Mouse (Mus musculus) monocyte, adult 2 months (primary cell): ENCODE measurements around the gene Bag3.
"Not testable (repeated sequence)": the region's sequence is repeated elsewhere in the genome, so short reads cannot be mapped to it uniquely, and the experiment has no call there.

Source experiments
- DNase-seq, 2 experiments: peaks; one replicate each; pipeline ENCODE4 v3.0.0; 2022; ENCODE audit warnings: low spot score in 2 of 2, low read depth in 1 of 2

Bag3 gene

DNA sequence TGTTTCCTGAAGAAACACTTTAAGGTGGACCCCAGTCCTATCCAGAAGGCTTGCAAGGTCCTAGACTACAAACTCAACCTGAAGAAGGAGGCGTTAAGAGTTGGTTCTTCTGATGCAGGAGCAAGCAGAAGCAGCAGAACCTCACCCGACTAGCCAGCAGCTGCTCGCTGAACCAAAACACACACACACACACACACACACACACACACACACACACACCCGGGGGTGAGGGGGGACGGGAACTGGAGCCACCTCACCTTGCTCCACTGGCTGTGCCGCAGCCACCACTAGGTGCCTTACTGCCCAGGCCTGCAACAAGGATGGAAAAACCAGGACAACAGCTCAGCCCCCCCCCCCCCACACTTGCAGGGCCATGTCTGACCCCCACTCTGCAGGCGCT, 42.9 kb downstream of the Bag3 start:
- no peak for DNase-seq

DNA sequence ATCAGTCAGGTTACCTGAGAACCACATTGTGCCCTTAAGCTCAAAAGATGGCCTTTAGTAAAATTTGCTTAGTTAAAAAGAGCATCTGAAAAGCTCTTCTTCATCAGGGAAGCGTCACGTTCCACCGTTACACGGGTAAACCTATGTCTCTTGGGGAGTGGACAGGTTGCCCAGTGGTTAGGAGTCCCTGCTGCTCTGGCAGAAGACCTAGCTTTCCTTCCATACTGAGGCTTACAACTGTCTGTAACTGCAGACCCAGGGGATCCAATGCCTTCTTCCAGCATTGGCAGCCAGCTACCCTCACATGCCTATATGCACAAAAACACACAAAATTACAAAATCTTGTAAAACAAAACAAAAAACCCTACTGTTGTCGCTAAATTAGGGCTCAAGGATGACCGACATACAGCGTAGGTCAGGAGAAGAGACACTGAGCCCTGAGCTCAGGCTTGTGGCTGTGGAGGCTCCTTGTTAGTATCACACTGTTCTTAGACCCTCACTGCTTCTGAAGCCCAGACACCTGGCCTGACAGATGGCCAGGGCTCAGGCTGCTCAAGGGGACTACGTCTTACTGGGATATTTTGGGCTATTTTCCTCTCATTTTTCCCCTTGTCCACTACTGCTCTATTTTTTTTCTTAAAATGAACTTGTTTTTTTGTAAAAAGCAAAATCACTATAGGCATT, 44.3 kb downstream of the Bag3 start:
- no peak for DNase-seq

DNA sequence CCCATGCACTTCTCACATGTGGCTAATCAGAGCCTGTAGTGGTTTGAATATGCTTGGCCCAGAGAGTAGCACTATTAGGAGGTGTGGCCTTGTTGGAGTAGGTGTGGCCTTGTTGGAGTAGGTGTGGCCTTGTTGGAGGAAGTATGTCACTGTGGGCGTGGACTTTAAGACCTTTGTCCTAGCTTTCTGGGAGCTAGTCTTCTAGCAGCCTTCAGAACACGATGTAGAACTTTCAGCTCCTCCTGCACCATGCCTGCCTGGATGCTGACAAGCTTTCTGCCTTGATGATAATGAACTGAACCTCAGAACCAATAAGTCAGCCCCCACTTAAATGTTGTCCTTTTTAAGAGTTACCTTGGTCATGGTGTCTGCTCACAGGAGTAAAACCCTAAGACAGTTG, 46.0 kb downstream of the Bag3 start:
- peak; percentile 33 to 40 for DNase-seq

DNA sequence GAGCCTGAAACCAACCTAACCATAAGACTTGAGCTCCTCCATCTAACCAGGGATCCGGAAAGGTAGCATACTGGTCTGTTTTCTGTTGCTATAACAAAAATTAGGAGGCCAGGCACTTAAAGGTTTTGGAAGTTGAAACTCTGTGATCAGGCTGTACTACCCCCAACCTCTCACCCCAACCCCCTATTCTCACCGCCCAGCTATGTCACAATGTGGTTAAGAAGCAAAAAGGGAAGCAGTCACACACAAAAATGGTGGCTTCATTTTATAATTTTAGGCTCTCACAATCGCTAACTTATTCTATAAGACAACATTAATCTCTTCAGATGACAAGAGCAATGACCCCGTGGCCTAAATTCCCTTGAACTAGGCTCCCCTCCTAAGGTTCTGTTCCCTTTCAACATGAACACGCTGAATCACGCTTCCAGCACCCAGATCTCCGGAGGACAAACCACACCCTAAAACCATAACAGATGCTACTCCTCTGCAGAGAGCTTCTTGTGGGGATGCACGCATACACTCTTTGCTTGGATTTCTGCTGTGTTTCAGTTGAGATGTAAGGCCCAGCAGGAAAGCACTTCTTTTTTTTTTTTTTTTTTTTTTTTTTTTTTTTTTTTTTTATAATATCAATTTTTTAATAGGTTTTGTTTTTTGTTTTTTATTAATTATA, 46.7 kb downstream of the Bag3 start:
- DNase-seq: peak; percentile 7 to 21

DNA sequence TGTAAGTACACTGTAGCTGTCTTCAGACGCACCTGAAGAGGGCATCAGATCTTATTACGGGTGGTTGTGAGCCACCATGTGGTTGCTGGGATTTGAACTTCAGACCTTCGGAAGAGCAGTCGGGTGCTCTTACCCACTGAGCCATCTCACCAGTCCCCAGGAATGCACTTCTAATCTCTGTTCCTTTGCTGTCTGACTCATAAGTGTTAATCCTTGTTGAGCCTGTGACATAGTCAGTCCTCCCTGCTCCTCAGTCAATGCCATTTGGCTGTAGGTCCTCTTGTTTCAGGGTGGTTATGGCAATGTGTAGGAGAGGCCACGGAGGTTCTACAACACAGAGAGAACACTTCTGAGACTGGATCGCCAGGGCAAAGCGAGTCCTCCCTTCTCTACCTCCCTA, 47.2 kb downstream of the Bag3 start:
- DNase-seq: not testable (repeated sequence)

DNA sequence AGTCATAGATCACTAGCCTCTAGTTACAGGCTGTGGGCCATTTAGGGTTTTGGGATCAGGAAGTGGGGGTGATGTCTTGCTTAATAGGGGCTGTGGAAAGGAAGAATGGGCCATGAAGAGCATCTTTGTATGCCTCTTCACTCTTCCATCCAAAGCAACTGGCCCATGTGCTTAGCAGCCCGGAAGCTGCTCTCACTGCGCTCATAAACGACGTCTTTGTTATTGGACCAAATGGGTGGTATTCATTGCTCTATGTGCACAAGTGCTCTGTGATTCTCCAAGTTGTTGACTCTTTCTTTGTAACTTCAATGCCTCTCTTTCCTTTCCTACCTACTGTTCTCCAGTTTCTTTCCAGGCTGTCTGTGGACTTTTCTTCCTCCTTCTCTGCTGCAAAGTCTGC, 48.6 kb downstream of the Bag3 start:
- no peak for DNase-seq

DNA sequence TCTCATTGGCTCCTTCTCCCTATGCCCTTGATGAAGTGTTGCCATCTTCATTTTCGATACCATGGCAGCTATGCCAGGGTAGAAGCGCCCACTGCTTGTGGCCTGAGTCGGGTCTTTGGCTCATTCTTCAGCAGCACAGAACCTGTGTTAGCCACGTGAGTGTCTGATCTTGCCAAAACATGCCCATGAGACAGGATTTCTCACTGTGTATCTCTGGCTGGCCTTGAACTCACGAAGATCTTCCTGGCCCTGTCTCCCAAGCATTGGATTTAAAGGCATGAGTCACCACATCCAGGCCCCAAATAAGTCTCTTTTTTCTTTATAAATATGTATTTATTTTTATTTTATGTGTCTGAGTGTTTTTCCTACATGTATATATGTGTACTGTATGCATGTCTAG, 51.8 kb downstream of the Bag3 start:
- DNase-seq: no peak

DNA sequence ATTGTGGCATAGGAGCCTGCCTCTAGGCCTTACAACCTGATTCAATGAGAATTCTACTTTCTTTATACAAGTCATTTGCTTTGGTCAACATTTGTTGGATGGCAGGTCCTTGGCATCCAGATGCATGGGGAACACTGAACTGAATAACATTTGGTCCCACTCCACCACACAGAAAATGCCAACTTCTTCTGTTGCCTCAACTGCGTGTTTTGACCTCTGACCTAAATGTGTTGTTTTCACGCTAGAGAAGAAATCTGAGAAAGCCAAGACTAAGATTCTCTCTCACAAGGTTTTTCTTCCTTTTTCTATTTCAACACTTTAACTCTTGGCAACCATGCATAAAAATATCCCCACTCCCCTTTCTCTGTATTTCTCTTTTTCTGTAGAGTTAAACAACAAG, 52.4 kb downstream of the Bag3 start:
- no peak for DNase-seq

DNA sequence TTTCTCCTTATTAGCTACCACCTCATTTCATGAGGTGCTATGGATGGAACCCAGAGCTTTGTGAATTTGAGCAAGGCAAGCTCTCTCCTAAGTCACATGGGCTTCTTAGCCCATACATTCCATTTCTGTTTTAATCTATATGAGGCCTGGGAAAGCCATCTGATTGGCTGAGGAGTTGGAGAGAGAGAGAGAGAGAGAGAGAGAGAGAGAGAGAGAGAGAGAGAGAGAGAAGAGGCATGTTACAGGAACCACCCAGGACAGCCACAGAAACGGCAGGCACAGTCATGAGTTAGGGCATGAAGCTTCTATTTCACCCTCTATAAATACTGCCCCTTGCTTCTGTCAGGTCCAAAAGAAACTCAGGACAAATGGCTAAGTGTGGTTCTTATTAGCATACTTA, 54.2 kb downstream of the Bag3 start:
- no peak for DNase-seq

DNA sequence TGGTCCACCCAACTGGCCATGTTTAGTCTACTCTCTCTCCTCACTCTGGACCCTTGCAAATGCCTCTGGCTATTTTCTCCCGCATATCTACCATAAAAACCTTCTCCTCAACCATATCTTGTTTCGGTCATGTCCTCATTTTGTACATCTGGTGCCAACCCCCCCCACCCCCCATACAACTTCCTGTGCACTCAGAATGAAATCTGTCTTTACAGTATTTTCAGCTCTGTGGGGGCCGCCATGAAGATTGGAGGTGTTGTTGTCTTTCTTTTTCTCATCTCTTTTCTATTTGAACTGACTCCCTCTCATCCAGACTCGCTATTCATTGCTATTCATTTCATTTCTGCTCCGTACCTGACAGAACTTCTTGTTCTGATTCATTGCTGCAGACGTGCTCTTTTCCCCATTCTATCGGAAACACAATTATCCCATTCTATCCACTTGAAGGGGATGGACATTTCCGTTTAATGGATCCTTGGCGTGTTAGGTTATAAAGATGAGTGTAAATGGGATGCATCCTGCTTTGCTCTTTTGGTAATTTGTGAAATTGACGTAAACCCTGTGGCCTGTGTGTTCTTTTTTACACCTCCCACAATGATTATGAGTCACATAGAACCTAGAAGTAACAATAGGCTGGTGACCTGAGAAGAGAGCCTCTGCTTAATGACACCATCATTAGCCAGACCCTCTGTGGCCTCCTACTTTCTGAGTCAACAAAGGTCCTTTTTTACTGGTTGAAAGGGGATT, 55.0 kb downstream of the Bag3 start:
- DNase-seq: no peak

DNA sequence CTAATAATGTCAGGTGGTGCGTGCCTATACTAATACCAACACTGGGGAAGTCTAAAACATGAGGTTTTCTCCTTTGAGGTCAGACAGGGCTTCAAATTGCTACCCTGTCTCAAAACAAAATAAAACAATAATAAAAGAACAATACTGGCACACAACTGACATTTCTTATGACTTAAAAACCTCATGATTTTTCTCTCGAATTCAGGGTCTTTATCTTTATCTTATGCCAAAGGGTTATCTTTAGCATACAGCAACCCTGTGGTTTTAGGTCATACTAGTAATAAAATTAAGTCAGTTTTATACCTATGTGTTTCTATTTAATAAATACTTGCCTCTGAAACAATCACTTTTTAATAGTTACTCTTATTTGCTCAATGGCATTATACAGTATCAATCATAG, 56.0 kb downstream of the Bag3 start:
- DNase-seq: no peak

DNA sequence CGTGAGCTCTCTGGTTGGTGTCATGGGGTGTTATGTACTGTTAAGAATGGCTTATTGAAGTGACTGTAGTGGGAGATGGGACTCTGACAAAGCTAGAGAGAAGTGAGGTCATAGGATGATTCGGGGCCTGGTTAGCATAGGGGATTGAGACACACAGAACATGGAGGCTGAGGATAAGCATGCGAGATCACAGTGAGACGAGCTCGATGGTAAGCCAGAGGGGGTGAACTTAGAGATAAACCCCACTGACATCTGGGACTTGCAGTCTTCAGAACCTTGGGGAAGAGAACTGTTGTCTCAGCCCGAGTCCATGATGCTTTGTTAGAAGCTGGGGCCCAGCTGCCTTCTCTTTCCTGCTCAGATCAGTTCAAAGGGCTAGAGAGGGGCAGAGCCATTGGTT, 56.9 kb downstream of the Bag3 start:
- DNase-seq: no peak

DNA sequence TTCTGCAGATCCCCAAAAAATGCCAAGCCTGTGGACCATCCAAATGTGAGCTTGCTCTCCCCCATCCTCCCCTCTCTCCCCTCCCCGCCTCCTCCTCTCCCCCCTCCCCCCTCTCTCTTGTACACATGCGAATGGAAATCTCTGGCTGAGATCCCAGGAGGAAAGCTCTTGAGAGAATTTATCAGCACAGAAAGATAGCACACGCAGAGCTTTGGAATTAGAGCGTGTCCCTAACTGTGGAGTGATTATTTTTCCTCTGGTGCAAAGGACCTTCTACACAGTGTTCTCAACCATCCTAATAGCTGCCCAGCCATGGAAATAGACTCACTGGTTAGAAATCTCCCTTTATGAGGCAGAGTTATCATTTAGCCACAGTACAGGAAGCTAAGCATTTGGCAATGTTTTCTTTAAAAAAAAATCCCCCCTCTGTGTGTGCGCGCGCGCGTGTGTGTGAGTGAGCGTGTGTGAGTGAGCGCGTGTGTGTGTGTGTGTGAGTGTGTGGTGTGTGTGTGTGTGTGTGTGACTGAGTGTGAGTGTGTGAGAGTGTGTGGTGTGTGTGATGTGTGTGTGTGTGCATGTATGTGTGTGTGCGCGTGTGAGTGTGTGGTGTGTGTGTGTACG, 58.6 kb downstream of the Bag3 start:
- no peak for DNase-seq

DNA sequence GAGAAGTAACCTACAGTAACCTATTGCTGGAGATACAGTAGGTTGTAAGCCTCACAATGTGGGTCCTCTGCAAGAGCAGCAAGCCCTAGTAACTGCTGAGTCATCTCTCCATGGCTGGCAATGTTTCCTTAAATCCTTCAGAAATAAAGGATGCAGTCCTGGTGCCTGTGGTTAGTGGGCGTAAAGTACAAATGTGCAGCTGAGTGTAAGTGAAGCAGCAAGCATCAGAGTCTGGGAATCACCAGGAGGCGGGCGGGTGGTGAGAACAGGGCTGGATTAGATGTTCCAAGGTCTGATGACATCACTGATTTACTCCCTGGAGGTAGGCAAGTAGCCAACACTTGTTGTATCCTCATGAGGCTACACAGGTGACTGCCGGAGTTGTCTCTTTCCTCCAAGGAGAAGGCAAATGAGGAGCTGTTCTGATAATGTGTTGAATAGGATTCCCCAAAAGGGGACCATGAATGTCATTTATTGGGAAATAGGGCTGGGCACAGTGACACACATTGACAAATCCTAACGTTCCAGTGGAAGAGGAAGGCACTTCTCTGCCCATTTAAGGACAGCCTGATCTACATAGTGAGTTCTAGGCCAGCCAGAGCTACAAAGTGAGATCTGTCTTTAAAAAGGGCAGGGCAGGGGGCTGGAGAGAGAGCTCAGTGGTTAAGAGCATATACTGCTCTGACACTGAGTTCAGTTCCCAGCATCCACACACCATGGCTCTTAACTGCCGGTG, 60.0 kb downstream of the Bag3 start:
- DNase-seq: no peak

DNA sequence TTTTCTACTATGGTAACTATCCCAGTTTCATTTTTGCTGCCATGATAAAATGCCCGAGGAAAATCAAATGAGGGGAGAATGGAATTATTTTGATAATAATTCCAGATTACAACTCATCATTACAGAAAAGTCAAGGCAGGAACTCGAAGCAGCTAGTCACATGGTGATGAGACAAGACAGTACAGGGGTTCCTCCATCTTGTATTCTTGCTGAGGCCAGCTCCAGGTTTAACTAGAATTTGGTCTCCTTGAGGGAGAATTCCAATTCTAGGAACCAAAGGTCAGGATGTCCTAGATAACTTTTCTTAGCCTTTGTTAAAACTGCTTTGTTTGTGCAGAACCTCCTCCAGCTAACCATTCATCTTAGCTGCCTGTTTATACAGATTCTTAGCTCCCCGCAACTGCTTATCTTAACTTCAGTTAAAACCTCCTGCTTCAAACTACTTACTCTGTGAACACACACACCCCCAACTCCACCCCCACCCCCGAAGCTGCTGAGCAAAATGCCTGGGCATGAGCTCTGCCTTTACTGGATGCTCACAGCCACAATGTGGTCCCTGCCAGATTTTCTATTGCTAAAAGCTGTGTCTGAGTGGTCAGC, 64.0 kb downstream of the Bag3 start:
- DNase-seq: no peak

DNA sequence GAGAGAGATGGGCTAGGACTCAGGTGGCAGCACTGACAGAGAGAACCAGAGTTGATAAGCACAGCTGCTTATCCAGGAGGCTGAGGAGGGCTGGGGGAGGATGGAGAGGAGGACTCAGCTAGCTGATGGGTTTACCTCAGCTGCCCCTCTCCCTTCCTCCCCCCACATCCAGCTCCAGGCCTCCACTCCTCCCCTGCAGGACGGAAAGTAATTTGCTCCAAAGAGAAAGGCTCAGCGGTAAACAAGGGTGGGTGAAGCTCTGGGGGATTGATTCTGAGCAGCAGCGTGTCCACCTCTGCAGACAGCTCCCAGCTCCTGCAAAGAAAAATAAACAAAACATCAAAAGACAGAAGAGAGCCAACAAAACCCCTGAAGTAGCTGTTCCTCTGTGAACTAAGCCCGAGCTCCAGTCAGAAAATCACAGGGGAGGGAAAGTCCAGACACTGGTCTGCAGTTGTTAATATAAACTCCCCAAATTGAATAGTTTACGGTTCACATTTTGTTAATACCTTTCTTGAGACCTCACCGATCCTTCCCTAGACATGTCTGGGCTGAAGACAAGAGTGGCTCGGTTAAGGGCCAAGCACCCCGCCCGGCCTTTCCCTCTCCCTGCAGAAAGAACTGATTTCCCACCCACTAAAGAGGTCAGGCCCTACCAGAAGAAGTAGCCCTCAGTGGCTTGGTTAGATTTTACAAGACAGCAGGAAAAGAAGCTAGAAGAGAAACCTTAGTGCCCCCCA, 68.1 kb downstream of the Bag3 start:
- no peak for DNase-seq

DNA sequence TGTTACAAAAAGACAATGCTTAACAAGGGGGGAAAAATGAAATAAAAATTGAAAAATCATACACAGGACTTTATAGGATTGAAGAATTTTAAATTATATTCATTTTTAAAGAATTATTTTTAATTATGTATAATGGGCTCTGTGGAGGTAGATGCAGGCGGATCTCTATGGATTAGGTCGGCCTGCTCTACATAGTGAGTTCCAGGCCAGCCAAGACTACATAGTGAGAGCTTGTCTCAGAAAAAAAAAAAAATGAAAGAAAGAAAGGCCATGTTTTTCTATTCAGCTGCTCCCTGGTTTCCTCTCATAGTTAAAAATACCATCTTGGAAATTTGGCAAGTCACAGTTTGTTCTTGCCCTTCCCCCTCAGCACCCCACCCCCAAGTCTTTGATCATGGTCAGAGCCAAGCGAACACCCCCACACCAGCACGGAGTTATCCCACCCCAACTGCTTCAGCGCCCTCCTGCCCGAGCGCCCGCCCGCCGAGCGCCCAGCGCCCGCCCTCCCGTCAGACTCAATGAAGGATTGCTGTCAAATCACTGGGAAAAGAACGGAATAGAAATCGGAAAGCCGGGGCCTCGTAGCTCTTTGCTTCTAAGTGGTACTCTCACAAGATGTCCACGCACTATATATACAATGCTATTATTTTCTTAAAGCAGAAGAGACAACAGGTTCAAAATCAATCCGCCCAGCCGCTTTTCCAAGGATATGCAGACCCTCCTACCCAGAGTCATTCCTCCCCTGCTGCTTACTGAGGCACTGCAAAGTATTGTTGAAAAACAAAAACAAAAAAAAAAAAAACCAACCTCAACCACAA, 68.9 kb downstream of the Bag3 start:
- no peak for DNase-seq

DNA sequence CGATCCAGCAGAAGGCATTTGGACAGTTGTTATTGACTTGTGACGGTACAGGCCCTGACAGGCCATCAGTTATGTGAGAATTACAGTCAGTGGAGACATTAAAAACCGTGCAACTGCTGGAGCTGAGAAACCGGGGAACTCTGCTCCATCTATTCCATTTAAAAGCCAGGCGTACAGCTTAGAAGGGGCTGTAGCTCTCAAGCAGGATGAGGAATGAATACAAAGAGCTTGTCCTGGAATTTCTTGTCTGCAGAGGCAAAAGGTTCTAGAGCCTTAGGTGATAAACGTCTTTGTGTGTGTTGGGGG, 69.5 kb downstream of the Bag3 start:
- no peak for DNase-seq

DNA sequence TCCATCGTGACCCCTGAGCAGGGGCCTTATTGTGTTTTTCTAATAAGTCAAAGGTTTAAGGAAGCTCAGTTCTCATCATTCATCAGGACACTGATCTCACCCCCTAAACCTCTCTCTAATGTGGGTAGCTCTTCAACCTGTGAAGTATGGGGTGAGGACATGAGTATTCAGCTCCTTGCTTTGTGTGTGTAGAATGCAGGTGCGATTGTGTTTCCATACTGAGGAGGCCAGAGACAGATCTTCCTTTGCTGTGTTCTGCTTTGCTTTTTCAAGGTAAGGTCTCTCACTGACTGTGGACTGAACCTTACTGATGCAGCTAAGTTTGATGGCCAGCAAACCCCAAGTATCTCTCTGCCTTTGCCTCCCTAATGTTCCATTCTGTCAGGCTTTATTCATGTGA, 72.9 kb downstream of the Bag3 start:
- DNase-seq: no peak
